Mouse (Mus musculus): ENCODE results near the gene Chdh.

Chdh gene

GRCm38 (mm10) chr14:30064864-30065263 is 56.0 kb downstream of the Chdh start:
- DNase-seq (ENCODE audit: low spot score): no peak

DNA sequence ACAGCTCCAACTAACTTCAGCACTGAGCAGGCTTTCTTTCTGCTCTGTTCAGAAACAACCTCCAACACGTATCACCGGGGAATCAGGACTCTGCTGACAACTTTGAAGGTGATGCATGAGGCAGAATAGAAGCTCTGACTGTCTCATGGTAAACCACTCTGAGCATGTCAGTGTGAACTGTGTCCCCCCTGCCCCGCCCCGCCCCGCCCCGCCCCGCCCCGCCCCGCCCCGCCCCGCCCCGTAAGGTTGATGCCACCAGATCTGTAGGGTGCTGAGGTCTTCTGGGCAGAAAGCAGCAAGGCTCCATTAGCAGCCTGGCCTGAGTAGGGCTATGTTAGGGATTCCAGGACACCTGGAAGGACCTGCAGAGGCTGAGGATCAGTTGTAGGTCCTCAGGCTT is 57.9 kb downstream of the Chdh start:
- DNase-seq (ENCODE audit: low spot score): no peak

GRCm38 (mm10) chr14:30068566-30068965 is 59.7 kb downstream of the Chdh start:
- DNase-seq (ENCODE audit: low spot score): no peak

DNA sequence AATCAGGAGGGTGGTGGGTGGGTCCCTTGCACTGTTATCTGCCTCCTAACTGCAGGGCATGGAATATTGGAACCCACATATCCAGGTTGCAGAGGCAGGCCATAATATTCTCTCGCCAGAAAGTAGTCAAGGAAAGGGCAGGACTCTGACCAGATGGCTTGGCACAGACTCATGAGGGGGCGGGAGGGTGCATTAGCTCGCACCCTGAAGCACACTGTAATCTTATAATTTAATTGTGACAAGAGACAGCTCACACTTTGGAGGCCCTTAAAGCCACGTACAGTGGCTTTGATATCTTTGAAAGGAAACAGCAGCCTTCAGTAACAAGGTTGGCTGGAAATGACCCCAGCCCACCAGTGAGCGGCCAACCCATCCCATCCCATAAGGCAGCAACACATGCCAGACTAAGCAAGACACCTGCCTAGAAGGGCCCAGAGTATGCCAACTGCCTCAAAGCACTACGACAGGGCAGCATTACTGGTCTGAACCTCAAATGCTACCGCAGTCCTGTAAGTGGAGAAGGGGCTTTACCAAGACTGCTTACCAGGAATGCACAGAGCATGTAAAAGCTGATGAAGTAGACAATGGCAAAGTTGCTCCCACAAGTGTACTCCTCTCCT is 66.6 kb downstream of the Chdh start:
- DNase-seq (ENCODE audit: low spot score): no peak

GRCm38 (mm10) chr14:30078115-30078808 is 69.4 kb downstream of the Chdh start:
- DNase-seq (ENCODE audit: low spot score): no peak

GRCm38 (mm10) chr14:30079729-30080128 is 70.9 kb downstream of the Chdh start:
- DNase-seq (ENCODE audit: low spot score): no peak

Measured in ovary, postnatal 10 days (tissue).